Mouse (Mus musculus) lung, adult 18-20 months (tissue): ENCODE data around the gene Serf2.
A peak's percentile ranks its signal among the peaks of the same experiment; 100 is the strongest.

Source experiments
- DNase-seq, 2 experiments: peaks; one replicate each; pipeline ENCODE4 v3.0.0; 2022; ENCODE audit warnings: mixed read lengths in 2 of 2

Serf2 gene

DNA sequence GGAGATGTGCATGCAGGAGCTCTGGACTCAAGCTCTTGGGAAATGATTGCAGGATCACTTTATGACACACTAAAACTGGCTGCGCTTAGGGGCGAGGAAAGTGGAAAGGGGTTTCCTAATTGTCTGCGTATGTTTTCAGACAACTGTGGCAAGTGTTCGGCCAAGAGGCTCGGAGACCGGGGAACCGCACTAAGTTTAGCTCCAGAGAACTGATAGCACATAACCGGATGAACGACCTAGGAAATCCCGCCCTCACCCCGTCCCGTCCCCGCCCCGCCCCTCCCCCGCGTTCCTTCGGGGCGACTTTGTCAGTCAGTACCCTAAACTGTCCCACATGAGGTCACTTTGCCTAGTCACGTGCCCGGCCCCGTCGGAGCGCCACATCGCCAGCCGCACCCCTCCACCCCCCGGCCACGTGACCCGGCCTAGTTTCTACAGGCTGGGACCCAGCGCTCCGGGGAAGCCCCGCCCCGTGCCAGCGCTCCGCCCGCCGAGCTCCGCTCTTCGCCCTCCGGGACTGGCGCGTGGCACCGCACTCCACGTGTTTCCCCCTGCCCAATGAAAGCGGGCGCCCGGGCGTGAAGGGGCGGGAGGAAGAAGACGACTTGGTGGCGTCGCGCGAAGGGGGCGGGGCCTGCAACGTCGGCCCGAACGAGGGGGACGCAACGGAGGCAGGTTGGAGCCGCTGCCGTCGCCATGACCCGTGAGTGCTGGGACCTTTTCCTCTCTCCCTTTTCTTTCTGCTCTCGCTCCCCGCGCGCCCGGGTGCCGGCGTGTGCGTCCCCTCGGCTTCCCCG, at the start of gene Serf2:
Serf2 (plus strand) TSS at position 457 of the 797 bp plus-strand sequence.
- peak; percentile 100 for DNase-seq

- DNase-seq = no peak
Observed at GRCm38 (mm10) chr2:121403296-121403695, 45.7 kb upstream of the Serf2 start.

DNA sequence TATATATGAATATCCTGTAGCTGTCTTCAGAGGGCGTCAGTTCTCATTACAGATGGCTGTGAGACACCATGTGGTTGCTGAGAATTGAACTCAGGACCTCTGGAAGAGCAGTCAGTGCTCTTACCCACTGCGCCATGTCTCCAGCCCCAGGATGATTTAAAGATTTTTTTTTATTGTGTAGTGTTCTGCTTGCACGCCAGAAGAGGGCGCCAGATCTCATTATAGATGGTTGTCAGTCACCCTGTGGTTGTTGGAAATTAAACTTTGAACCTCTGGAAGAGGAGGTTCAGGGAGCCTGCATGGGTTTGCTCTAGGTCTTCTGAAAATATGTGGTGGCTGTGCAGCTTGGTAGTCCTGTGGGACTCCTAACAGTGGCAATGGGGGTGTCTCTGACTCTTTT, 40.8 kb upstream of the Serf2 start:
- DNase-seq = peak; percentile 34 to 56

- no peak for DNase-seq
Observed at GRCm38 (mm10) chr2:121412843-121413386, 36.1 kb upstream of the Serf2 start.

GRCm38 (mm10) chr2:121413387-121414042, 35.5 kb upstream of the Serf2 start, which contains the start of the genes Pdia3 and Catsper2:
TSS of gene Pdia3 (plus strand) at chr2:121413775.
TSS of gene Catsper2 (minus strand) at chr2:121413792.
- DNase-seq = peak; percentile 96 to 97

DNA sequence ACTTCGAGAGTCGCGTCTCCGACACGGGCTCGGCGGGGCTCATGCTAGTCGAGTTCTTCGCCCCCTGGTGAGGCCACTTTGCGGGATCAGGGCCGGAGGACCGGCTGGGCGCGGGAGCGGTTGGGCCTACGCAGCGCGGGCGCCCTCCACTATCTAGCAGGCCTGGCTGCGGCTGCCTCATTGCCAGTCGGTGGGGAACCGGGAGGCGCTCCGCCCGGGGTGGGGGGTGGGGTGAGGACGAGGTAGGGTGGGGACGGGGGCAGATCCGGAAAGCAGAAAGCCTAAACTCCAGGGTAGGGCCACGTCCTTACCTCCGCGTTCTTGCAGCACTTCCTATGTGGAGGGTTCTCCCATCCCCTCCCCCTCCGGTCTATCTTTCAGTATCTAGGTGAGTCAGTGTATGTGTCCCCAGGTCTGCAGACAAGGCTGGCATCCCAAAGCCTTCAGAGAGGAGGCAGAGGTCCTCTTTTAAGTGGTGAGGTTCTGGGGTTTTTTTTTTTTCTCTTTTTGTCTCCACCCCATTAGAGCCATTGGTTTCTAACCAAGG, 34.8 kb upstream of the Serf2 start:
- DNase-seq = peak; percentile 48 to 53

DNA sequence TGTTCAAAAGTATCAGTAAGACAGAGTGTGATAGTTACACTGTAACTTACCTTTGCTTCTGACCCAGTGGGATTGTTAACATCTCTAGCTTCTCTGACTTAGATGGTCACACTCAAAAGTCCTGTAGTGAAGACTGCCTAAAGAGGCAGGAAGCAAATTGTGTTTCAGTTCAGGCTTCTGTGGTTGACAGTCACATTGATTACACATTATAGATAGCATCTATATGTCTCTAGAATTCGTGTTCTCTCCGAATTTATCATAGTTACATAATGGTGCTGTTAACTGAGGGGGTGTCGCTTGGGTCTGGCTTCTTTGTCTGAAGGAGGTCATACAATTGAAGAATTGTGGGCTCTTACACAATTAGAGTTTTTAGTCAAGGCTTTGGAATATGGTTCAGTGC, 33.9 kb upstream of the Serf2 start:
- no peak for DNase-seq

DNA sequence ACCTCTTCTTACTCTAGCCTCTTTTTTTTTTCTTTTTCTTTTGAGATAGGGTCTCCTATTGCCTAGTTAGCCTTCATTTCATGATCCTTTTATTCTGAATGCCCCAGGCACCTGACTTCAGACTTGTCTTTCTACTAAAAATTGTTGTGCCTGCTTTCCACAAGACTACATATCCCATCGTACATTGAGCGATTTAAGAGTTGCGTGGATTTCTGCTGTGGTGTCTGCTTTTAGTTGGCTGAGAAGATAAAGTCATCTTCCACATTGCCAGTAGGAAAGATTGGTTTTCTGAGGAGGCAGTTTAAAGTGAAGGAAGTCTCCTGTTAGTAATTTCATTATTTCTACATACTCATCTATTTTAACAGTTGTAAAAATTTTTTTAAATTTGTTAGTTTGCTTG, 33.4 kb upstream of the Serf2 start:
- no peak for DNase-seq

DNA sequence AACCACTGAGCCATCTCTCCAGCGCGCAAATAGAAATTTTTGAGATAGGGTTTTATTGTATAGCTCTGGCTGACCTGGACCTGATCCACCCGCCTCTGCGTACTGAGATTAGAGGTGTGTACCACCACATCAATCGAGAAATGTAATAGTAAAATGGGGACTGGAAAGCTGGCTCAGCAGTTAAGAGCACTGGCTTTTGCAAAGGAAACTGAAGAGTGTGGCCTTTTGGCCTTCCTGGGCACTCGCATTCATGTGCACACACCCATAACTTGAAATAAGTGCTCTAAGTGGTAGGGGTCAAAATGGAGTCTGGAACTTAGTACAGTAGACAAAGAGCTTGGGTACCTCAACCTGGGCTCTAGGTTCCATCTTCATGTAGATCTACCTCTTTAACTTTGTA, 32.6 kb upstream of the Serf2 start:
- DNase-seq = no peak

GRCm38 (mm10) chr2:121418476-121418875, 30.5 kb upstream of the Serf2 start:
- DNase-seq = no peak

GRCm38 (mm10) chr2:121423166-121423565, 25.8 kb upstream of the Serf2 start:
- no peak for DNase-seq

DNA sequence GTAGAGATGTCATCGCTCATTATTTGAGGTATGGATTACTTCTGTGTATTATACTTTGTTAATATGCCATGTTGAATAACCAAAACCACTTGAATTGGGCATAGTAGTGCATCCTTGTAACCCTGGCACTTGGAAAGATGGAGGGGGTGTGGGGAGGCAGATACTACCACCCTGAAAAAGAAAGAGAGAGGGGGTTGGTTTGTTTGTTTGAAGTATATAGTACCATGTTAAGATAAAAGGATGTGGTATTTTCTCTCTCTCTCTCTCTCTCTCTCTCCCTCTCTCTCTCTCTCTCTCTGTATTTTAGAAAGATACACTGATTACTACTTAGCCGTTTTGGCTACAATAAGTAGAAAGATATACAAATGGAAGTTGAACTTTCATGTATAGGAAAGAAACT, 23.1 kb upstream of the Serf2 start:
- DNase-seq = no peak

GRCm38 (mm10) chr2:121434854-121435253, 14.1 kb upstream of the Serf2 start:
- DNase-seq = no peak

DNA sequence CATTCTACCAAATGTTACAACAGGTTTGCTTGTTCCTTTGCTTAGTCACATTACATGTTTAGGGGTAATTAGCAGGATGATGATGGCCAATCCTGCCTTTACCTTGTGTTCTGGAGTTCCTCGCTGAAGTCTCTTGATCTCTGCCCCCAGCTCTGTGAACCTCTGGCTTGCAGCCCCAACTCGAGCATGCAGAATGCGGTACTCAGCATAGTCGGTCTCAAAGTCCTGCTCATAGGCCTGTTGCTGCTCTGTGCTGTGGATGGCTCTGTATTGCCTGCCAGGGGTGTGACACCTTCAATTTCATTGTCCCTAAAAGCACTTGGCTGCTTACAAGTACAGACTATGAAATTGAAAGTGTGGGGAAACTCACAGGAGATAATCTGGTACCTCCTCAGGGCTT, 9.2 kb upstream of the Serf2 start:
- DNase-seq = no peak

DNA sequence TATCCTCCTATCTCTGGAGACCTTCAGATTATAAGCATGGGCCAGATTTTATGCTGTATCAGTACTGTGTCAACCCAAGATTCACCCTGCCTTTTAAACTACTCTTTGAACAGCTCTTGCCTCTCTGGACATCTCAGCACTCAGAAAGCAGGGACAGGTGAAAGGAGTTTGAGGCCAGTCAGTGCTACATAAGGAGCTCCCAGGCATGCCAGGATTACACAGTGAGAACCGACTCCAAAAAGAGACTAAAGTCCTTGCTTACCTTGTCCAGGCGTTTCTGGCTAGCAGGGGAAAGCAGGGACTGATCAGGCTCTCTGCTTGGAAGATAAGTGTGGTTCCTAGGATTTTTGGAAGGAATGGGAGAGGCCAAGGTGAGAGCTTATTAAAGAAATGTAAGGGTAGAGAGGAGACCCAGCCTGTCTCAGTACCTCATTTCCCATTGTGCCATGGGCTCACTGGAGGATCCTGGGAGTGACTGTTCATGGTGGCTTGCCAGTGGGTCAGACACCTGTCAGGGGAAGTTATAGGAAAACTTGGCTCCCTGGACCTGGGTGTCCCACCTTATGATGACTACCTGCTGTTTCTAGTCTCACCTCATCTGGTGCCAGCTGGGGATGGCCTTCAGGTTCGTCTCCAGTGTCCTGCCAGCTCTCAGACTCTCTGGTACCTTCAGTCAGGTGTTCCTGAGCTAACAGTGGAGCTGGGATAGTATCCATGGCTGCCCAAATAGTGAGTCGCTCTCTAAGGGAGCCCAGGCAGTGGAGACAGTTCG, 8.0 kb upstream of the Serf2 start:
- no peak for DNase-seq

DNA sequence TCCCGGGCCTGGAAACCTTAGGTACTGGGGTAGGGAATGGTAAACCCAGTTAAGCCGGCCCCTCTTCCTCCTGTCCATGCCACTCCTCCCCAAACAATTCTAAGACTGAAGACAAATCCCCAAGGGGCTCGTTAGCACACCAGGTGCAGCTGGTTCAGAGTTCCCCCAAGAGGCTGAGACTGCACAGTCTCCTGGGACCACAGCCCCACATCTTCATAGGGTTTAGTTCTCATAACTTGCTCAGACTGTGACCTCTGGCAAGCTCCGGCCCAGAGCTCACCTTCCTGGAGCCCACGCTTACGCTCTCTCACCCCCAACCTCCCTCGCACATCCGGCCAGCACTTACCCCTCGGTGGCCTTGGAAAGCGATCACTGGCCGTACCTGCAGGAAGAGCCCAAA, 7.2 kb upstream of the Serf2 start:
- no peak for DNase-seq

DNA sequence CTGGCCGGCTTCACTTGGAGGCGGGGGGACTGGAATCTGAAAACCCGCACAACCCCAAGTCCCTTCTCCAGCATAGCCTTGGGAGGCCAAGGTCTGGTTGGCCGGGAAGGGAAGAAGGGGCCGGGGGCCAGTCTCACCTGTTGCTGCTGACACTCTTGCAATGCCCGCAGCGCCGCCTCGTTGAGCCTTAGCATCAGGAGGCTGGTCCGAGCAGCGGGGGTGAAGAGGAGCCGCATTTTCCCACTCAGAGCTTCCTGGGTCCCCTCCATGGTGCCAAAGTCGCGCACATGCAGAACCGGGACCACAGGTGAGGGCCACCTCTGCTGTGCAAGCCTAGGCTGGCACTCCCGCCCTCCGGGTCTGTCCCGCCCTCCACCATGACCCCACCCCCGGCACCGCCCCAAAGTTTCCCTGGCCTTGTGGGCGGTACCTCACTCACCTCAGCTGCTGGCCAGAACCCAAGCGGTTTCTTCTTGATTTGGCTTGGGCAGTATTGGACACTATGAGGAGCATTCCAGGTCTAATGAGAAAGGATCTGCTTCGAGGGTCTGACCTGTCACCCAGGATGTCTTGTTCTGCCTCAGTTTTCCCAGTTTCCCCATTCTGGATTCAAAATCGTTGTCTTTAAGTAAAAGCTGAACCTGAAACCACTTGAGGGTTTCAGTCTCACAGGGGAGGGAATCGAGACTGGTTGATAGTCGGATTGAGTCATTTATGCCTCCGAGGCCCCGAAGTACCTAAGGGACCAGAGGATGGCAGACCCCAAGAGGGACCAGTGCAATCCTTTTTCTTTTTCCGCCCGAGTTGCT, 6.5 kb upstream of the Serf2 start:
- peak; percentile 81 to 86 for DNase-seq

DNA sequence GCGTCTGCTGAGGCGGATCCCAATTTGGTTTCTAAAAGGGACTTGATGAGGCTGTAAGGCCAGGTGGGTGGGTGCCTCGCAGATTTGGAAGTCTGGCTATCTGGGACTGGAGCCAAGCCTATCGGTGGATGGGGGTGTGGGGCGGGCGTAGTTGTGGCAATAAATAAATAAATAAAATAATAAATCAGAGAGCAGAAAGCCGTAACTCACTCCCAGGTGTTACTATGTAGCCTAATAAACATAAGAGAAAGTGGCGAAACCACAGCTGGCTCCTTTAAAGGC, 6.0 kb upstream of the Serf2 start:
- DNase-seq = peak in 1 of 2 experiments; percentile 39

DNA sequence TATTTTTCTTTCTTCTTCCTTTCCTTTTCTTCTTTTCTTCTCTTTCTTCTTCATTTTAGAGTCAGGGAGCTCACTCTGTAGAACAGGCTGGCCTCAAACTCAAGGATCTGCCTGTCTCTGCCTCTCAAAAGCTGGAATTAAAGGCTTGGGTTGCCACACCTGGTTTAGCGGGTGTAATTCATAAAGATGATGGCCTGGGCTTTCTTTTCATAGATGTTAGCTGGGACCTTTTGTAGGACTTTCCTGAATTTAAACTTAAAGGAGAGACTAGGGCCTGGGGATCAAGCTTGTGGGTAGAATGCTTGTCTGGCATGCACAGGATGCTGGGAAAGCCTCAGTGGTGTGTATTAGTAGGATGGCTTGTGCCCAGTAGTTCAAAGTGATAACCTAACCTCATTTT, 4.8 kb upstream of the Serf2 start, which contains the start of gene Ell3:
Ell3 (minus strand) TSS at position 101 of the 400 bp plus-strand sequence.
- no peak for DNase-seq

DNA sequence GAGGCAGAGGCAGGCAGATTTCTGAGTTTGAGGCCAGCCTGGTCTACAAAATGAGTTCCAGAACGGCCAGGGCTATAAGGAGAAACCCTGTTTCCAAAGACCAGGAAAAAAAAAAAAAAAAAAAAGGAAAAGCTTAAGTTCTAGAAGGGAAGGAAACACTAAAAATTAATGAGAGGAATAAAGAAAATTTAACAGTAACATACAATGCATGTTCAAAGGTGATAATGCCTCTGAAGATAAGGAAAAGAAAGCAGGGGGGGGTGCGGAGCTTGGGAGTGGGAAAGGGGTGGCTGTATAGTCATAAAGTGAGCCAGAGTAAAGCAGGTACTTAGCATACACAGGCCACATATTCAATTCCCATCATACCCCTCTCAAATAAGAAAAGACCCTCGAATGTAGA, 3.9 kb upstream of the Serf2 start:
- DNase-seq = no peak

DNA sequence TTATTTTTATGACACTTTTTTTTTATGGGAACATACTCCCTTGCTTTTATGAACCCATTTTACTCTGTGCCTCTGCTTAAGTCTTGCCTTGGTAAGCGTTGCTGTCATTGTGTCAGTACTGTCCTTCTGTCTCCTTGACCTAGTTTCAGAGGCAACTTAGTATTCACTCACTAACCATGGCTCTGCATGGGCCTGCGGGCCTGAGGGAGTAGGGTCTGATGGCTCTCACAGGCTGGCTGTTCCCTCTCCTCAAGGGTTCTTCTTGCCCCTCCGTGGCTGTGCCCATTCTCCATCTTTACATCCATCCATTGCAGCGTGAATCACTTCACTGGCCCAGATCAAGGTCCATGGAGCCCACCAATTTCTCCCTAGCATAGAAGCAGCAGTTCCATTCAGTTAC, 2.5 kb upstream of the Serf2 start:
- no peak for DNase-seq

DNA sequence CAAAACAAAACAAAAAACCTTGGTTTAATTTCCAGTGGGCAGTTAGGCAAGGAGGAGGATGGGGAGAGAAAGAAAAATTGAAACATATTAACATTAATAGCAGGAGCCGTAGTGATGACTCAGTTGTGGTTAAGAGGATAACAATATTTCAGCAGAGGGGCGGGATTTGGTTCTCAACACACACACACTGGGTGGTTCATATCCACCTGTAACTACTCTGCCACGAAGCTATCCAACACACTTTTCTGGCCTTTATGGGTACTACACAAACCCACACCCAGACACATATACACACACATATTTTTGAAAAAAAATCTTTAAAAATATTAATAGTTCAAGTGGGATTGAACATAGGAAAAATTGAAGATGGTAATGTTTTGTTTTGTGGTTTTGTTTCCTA, 2.0 kb upstream of the Serf2 start:
- DNase-seq = no peak
